Mouse (Mus musculus) myocyte (in vitro differentiated cells): Measurements from ENCODE around the gene Tmem202.

Experiments used
- CEBPB ChIP-seq: IDR thresholded peaks from 2 replicates; pipeline ENCODE4 v1.6.1; 2011; ENCODE audit warnings: mild to moderate bottlenecking, moderate library complexity; ENCODE audit not compliant: poor library complexity, insufficient read depth, severe bottlenecking
- MYOD1 ChIP-seq, 3 experiments: IDR thresholded peaks; one replicate each; pipeline ENCODE4 v1.6.1; 2011; ENCODE audit warnings: control low read depth in 2 of 3, low read depth in 2 of 3, mild to moderate bottlenecking in 2 of 3, moderate library complexity in 1 of 3; ENCODE audit not compliant: insufficient read length in 2 of 3, control insufficient read depth in 1 of 3
- MYOG ChIP-seq, 3 experiments: IDR thresholded peaks; one replicate each; pipeline ENCODE4 v1.6.1; 2011; ENCODE audit warnings: control low read depth in 2 of 3, low read depth in 2 of 3, mild to moderate bottlenecking in 2 of 3; ENCODE audit not compliant: insufficient read length in 2 of 3, control insufficient read depth in 1 of 3, insufficient read depth in 1 of 3
- POLR2A ChIP-seq: IDR thresholded peaks from one replicate; pipeline ENCODE4 v1.6.1; 2011; ENCODE audit warnings: low read depth, mild to moderate bottlenecking, control low read depth, moderate library complexity; ENCODE audit not compliant: insufficient read length
- POLR2AphosphoS2 ChIP-seq: IDR thresholded peaks from one replicate; pipeline ENCODE4 v1.6.1; 2011; ENCODE audit warnings: low read depth, control low read depth; ENCODE audit not compliant: insufficient read length
- USF1 ChIP-seq: IDR thresholded peaks from one replicate; pipeline ENCODE4 v1.6.1; 2011; ENCODE audit warnings: low read depth, mild to moderate bottlenecking, control low read depth, moderate library complexity

- TF ChIP-seq POLR2A (no peak), CEBPB (no peak), MYOG (IDR thresholded peaks at IDR 0.05; ENCODE audit: control insufficient read depth in 1 of 3, insufficient read depth in 1 of 3, insufficient read length in 2 of 3, low read depth in 2 of 3) (no peak), MYOD1 (IDR thresholded peaks at IDR 0.05; ENCODE audit: control insufficient read depth in 1 of 3, insufficient read length in 2 of 3, low read depth in 2 of 3) (no peak), USF1 (no peak), POLR2AphosphoS2 (no peak)
These were observed 26.0 kb upstream of the Tmem202 start for GRCm38 (mm10) chr9:59565600-59565999.
